Mouse (Mus musculus) cerebellum, postnatal 4 days (tissue): Measurements from ENCODE around the gene Prc1.

Experiments used
- DNase-seq, 2 experiments: peaks; one replicate each; pipeline ENCODE4 v3.0.0; 2022; ENCODE audit warnings: low spot score in 2 of 2, mixed read lengths in 1 of 2

Prc1 gene

GRCm38 (mm10) chr7:80334848-80335247, 40.6 kb downstream of the Prc1 start:
- DNase-seq: no peak

GRCm38 (mm10) chr7:80336932-80337331, 42.7 kb downstream of the Prc1 start:
- no peak for DNase-seq

- DNase-seq: peak in 1 of 2 experiments; percentile 40
Measured at GRCm38 (mm10) chr7:80339371-80339770, 45.1 kb downstream of the Prc1 start.

- peak; percentile 95 to 98 for DNase-seq
Measured at GRCm38 (mm10) chr7:80339793-80340628, 45.8 kb downstream of the Prc1 start.

GRCm38 (mm10) chr7:80340793-80341192, 46.5 kb downstream of the Prc1 start, which contains the start of gene Unc45a:
Unc45a (minus strand) TSS chr7:80341005.
- peak in 1 of 2 experiments; percentile 54 for DNase-seq

GRCm38 (mm10) chr7:80341793-80342192, 47.5 kb downstream of the Prc1 start:
- DNase-seq: no peak

GRCm38 (mm10) chr7:80342858-80343257, 48.6 kb downstream of the Prc1 start, which contains the start of gene Hddc3:
Hddc3 (plus strand) TSS chr7:80343104.
- DNase-seq: peak; percentile 91 to 97

- no peak for DNase-seq
Measured at GRCm38 (mm10) chr7:80343270-80344018, 49.2 kb downstream of the Prc1 start.

- no peak for DNase-seq
Measured at GRCm38 (mm10) chr7:80346173-80346572, 51.9 kb downstream of the Prc1 start.

GRCm38 (mm10) chr7:80346830-80347229, 52.6 kb downstream of the Prc1 start:
- DNase-seq: no peak

- DNase-seq: no peak
Measured at GRCm38 (mm10) chr7:80347670-80348586, 53.7 kb downstream of the Prc1 start.

- DNase-seq: no peak
Measured at GRCm38 (mm10) chr7:80350808-80351207, 56.6 kb downstream of the Prc1 start.

GRCm38 (mm10) chr7:80352920-80353319, 58.7 kb downstream of the Prc1 start:
- no peak for DNase-seq

GRCm38 (mm10) chr7:80356351-80356750, 62.1 kb downstream of the Prc1 start:
- no peak for DNase-seq

- DNase-seq: no peak
Measured at GRCm38 (mm10) chr7:80357156-80357555, 62.9 kb downstream of the Prc1 start.

GRCm38 (mm10) chr7:80358039-80358438, 63.8 kb downstream of the Prc1 start:
- DNase-seq: no peak

- DNase-seq: no peak
Measured at GRCm38 (mm10) chr7:80360435-80360834, 66.2 kb downstream of the Prc1 start.

- no peak for DNase-seq
Measured at GRCm38 (mm10) chr7:80365759-80366158, 71.5 kb downstream of the Prc1 start.
